Mouse (Mus musculus) heart, embryonic 14.5 days (tissue): ENCODE measurements around the gene Lrrfip1. TPM values are rescaled to one million over a fixed set of nuclear protein-coding genes. Genes with fewer than 3 reads are reported as not detected.
A peak's percentile ranks its signal among the peaks of the same experiment; 100 is the strongest.

Experiments
- ATAC-seq: fragments of 200-750 bp; cut with Nextera tagmentation; 2 replicates; pipeline ENCODE4 v1.8.0; 2017; ENCODE audit warnings: low read depth, moderate TSS enrichment; ENCODE audit not compliant: insufficient number of reproducible peaks, insufficient read depth, low FRiP score
- H3K27ac ChIP-seq, 2 experiments: fragments of 200-500 bp in 1 of 2; fragments of 300-500 bp in 1 of 2; sonication (generic) in 1 of 2; replicated peaks in 1 of 2; 2 replicates each; pipeline ENCODE4 v1.5.1; 2012 to 2014; ENCODE audit warnings: low read depth in 2 of 2, low read length in 2 of 2, control low read depth in 1 of 2, mild to moderate bottlenecking in 1 of 2, mixed read lengths in 1 of 2; ENCODE audit not compliant: control insufficient read depth in 1 of 2, insufficient read depth in 1 of 2
- H3K27me3 ChIP-seq: fragments of 300-500 bp; sonication (generic); 2 replicates; pipeline ENCODE4 v1.6.1; 2014; ENCODE audit warnings: mild to moderate bottlenecking, low read length, control low read depth; ENCODE audit not compliant: control insufficient read depth, insufficient read depth
- H3K36me3 ChIP-seq: fragments of 300-500 bp; sonication (generic); 2 replicates; pipeline ENCODE4 v1.6.1; 2014; ENCODE audit warnings: mild to moderate bottlenecking, control low read depth, low read length, mixed read lengths; ENCODE audit not compliant: control insufficient read depth, insufficient read depth
- H3K4me1 ChIP-seq, 2 experiments: fragments of 200-500 bp in 1 of 2; fragments of 300-500 bp in 1 of 2; sonication (generic) in 1 of 2; 2 replicates each; pipeline ENCODE4 v1.6.1; 2012 to 2014; ENCODE audit warnings: low read length in 2 of 2, control low read depth in 1 of 2, mixed read lengths in 1 of 2; ENCODE audit not compliant: control insufficient read depth in 2 of 2, insufficient read depth in 2 of 2
- H3K4me2 ChIP-seq: fragments of 300-500 bp; sonication (generic); 2 replicates; pipeline ENCODE4 v1.6.1; 2014; ENCODE audit warnings: mild to moderate bottlenecking, low read length
- H3K4me3 ChIP-seq, 2 experiments: fragments of 200-500 bp in 1 of 2; fragments of 300-500 bp in 1 of 2; sonication (generic) in 1 of 2; 2 replicates each; pipeline ENCODE4 v1.5.1; 2012 to 2014; ENCODE audit warnings: low read length in 2 of 2, mild to moderate bottlenecking in 2 of 2, control low read depth in 1 of 2, low read depth in 1 of 2, moderate library complexity in 1 of 2; ENCODE audit not compliant: control insufficient read depth in 1 of 2, insufficient read depth in 1 of 2
- H3K9ac ChIP-seq: fragments of 300-500 bp; sonication (generic); 2 replicates; pipeline ENCODE4 v1.6.1; 2014; ENCODE audit warnings: mild to moderate bottlenecking, low read length
- H3K9me3 ChIP-seq: fragments of 300-500 bp; sonication (generic); 2 replicates; pipeline ENCODE4 v1.6.1; 2016; ENCODE audit warnings: low read length, control low read depth; ENCODE audit not compliant: control insufficient read depth
- WGBS: fragments of 180-500 bp; shearing (Covaris S2); extraction: QIAGEN DNeasy Blood & Tissue Kit; methylation state at CpG from one replicate; pipeline ENCODE4 v1.1.7; 2014; 5-methylcytosine and 5-hydroxymethylcytosine counted together
- polyA plus RNA-seq: library from polyadenylated mRNA; unstranded; fragments of >200 nt; fragmentation: Nextera tagmentation; extraction: Ambion mirVana; gene quantifications from 2 replicates; pipeline ENCODE4 v1.2.1, GENCODE M21; 2014

Lrrfip1 gene
- polyA plus RNA-seq, 1 experiment from 2014 or later: 151 TPM

DNA sequence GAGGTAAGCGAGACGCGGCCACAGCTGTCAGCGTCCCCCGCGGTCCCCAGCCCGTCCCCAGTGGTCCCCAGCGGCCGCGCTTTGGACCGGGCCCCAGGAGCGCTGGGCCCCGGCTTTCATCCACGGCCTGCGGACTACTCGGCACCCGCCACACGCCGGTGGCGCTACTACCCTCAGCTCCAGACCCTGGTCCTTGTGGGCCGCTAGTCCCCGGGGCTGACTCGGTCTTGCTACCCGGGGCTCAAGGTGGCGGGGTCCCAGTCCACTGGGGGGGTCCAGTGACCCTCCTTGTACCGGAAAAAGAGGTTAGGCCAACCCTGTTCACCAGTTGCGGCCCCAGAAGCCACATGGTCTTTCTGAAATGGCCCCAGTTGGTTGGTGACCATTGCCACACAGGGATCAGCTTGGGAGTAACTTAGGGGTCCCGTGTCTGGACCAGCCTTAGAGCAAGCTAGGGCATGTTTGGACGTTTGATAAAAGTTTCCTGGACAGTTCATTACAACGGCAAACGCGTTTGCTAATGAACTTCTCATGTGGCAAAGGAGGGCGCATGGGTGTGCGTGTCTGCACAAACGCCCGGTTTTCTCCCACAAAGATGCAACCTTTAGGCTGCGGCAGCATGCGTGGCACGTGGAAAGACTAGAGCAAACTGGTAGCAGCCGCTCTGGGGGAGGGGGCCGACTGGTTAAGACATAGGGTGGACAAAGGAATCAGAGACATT is 514 bp downstream of the Lrrfip1 start:
- peak overlapping the region; percentile 72 to 95 for H3K4me3 ChIP-seq
- 0 out of 2 replicates have a peak, but pooled peaks cover 3% of the 10 kb centered on the region for H3K9me3 ChIP-seq
- H3K4me1 ChIP-seq: peaks cover 35 to 51% of the 10 kb centered on the region in 2 experiments
- WGBS: 1% methylated on average over 36 of the region's 41 CpGs
- no peaks in the 10 kb centered on the region for H3K27me3 ChIP-seq
- H3K27ac ChIP-seq: peak overlapping the region; percentile 98 to 99
- peaks cover 8% of the 10 kb centered on the region; the same call in 1 of the 2 replicates for H3K36me3 ChIP-seq
- ATAC-seq: peak; percentile 31; the same call in 1 of the 2 replicates
- peak overlapping the region; percentile 100 for H3K9ac ChIP-seq
- H3K4me2 ChIP-seq: peak overlapping the region; percentile 70

DNA sequence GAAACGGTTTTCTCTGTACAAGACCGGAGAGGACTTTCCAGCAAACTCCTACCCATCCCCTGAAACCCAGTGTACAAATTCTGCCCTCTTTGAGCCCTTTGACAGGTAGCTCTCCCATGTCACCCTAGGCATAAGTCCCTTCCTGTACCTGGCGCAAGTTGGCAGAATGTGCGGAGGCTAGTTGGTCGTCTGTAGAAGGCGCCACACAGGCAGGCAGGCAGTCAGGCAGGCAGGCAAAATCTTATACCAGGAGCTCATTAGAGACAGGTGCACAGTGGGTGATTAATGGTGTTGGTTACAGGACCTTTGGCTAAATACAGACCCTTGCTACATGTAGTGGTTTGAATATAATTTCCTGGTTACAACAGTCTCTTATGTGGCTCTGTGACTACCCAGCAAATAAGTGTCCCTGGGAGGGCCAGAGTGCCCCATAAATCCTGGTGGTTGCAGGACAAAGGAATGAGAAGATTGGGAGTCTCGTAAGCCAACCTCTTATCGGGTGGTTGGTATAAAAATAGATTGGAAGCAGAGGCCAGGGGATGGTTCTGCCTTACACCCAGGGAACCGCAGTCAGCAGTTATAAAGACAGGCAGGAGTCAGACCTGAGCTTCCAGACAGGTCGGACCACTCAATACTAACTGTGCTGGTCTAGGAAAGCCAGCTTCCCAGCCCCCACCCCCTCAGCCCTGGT is 1.5 kb downstream of the Lrrfip1 start:
- H3K4me3 ChIP-seq: peak overlapping the region; percentile 72 to 95
- peak overlapping the region; percentile 98 to 99 for H3K27ac ChIP-seq
- ATAC-seq: peak; percentile 48; the same call in 1 of the 2 replicates
- H3K4me2 ChIP-seq: peak overlapping the region; percentile 70
- H3K4me1 ChIP-seq: peaks cover 35 to 58% of the 10 kb centered on the region in 2 experiments
- H3K27me3 ChIP-seq: no peaks in the 10 kb centered on the region
- H3K9ac ChIP-seq: peak overlapping the region; percentile 100
- H3K9me3 ChIP-seq: 0 out of 2 replicates have a peak, but pooled peaks cover 3% of the 10 kb centered on the region
- H3K36me3 ChIP-seq: peaks cover 8% of the 10 kb centered on the region; the same call in 1 of the 2 replicates
- WGBS: 24% methylated on average over 10 of the region's 10 CpGs

DNA sequence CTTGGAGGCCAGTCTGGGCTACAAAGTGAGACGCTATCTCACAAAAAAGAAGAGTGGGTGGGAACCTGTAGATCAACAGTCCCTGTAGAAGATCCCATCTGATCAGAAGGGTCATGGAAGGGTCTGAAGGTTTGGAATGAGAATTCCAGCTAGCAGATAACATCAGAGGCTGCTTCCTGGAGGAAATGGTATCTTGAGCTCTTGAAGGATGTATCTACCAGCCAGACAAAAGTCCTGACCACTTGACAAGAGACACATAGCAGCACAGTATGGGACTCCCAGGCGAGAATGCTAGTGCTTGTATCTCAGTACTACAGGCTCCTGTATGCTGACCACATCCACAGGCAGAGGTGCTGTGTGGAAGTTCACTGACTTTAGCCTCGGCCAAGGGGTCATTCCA is 2.6 kb downstream of the Lrrfip1 start:
- Histone ChIP-seq H3K9me3 (no peaks in the 10 kb centered on the region), H3K27me3 (no peaks in the 10 kb centered on the region), H3K4me1 (peaks cover 35 to 65% of the 10 kb centered on the region in 2 experiments), H3K4me2 (peak overlapping the region; percentile 70), H3K27ac (peak overlapping the region; percentile 98 to 99), H3K4me3 (peak overlapping the region in 1 of 2 experiments; percentile 95; a peak in 3 of 4 replicates), H3K36me3 (peaks cover 8% of the 10 kb centered on the region; the same call in 1 of the 2 replicates), H3K9ac (peak overlapping the region; percentile 100)
- ATAC-seq: no peak
- 21% methylated on average over 3 of the region's 3 CpGs for WGBS

DNA sequence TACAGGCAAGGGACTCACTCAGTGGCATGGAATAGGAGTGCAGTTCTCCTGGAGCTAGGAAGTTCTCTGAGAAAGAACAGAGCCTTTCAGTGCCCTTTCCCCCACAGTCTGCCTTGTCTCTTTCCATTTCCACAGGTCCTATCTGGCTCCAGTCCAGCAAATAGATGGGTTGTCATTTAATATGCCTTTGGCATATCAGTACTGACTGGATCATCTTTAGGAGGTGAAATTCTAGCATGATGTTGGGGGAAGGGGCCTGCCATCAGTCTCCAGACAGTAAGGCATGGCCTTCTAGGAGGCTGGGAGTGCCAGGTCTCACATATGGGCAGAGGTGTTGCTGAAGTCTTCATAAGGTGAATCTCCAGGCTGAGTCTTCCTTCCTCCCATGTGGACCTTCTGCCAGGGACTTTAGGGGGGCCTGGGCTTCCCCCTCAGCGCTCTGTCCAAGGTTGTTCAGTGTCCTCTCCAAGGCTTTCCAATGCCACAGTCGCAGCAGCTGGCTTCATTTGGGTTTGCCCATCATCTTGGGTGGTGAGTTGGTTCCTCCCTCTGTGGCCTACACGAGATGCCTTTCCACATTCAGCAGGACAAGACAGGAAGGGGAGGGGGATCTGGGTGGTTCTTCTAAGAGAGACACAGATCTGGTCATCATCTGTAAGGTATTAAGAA is 3.5 kb downstream of the Lrrfip1 start:
- no peak for ATAC-seq
- Histone ChIP-seq H3K9ac (peak overlapping the region; percentile 100), H3K27ac (peak overlapping the region; percentile 98 to 99), H3K9me3 (no peaks in the 10 kb centered on the region), H3K4me1 (peaks cover 35 to 70% of the 10 kb centered on the region in 2 experiments), H3K27me3 (no peaks in the 10 kb centered on the region), H3K4me3 (no peak overlapping the region), H3K4me2 (peak overlapping the region; percentile 70), H3K36me3 (peaks cover 8% of the 10 kb centered on the region; the same call in 1 of the 2 replicates)
- 61% methylated on average over 3 of the region's 3 CpGs for WGBS

DNA sequence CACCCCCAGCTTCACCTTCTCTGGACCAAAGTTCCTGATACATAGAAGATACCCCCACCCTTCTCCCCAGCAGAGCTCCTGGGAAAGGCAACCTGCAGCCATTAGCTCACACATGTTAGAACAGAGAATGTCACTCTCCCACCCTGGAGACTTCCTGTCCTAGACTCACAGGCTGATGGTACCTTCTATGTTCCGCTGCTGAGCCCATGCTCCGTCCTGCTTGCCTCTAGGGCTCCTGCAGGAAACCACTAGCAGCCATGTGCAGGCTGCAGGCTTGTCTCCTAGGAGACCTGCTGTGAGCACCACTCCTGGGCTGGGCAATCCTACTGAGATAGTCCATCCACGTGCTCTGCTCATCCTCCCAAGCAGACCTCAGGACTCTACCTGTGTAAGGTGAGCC is 4.1 kb downstream of the Lrrfip1 start:
- Histone ChIP-seq H3K9ac (0 out of 2 replicates have a peak overlapping the region, but pooled peaks have one; percentile 13), H3K4me2 (no peak overlapping the region), H3K36me3 (peaks cover 8% of the 10 kb centered on the region; the same call in 1 of the 2 replicates), H3K27ac (peak overlapping the region; percentile 3 to 99; a peak in 3 of 4 replicates), H3K4me1 (peaks cover 34 to 65% of the 10 kb centered on the region in 2 experiments), H3K4me3 (no peak overlapping the region), H3K9me3 (no peaks in the 10 kb centered on the region), H3K27me3 (no peaks in the 10 kb centered on the region)
- WGBS: 46% methylated on average over 3 of the region's 3 CpGs
- no peak for ATAC-seq

DNA sequence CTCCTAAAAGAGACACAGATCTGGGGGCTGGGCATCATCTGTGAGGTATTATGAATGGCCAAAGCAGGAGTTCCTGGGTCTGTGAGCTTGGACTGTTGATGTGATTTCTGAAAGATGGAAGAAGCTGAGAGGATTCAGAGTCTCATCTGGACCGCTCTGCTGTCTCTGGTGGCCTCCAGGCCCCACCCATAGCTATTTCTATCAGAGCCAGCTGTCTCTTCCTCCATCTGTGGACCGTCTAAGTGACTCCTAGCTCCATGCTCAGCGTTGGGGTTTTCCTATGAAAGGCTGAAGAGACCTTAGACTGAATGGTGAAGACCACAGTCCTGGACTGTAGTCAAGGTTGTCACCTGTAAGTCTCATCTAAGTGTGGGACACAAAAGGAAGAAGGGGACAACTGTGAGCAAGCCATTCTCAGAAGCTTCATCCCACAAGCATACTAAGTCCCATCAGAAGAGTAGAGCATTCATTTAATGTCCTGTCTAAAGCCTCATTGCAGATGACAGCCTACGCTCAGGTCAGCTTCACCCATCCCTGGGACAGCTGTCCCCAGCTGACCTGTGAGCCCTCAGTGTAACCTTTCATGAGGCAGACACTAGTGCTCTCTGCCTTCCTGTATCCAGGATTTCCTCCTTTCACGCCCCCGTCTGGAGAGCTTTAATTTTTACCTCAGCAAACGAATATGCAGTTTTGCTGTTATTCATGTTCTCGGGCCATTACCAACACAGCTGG is 5.2 kb downstream of the Lrrfip1 start:
- Histone ChIP-seq H3K27ac (peak overlapping the region in 1 of 2 experiments; percentile 99; a peak in 1 of 4 replicates), H3K4me3 (no peak overlapping the region), H3K4me1 (peaks cover 37 to 71% of the 10 kb centered on the region in 2 experiments), H3K4me2 (no peak overlapping the region), H3K9ac (0 out of 2 replicates have a peak overlapping the region, but pooled peaks have one; percentile 1), H3K27me3 (no peaks in the 10 kb centered on the region), H3K9me3 (no peaks in the 10 kb centered on the region), H3K36me3 (peaks cover 8% of the 10 kb centered on the region; the same call in 1 of the 2 replicates)
- no peak for ATAC-seq
- WGBS: 64% methylated on average over 8 of the region's 8 CpGs
